Mouse (Mus musculus) midbrain, embryonic 14.5 days (tissue): ENCODE results near the gene Cx3cr1. TPM values are rescaled to one million over a fixed set of nuclear protein-coding genes. Genes with fewer than 3 reads are reported as not detected.

ENCODE experiments used
- ATAC-seq: fragments of 200-750 bp; cut with Nextera tagmentation; 2 replicates; pipeline ENCODE4 v1.8.0; 2017; ENCODE audit warnings: moderate number of reproducible peaks, moderate library complexity; ENCODE audit not compliant: low FRiP score, low TSS enrichment
- DNase-seq: peaks from one replicate; pipeline ENCODE4 v3.0.0-alpha.2; 2015
- H3K27ac ChIP-seq: fragments of 300-500 bp; sonication (generic); replicated peaks from 2 replicates; pipeline ENCODE4 v1.5.1; 2014; ENCODE audit warnings: mild to moderate bottlenecking, low read depth, low read length, moderate library complexity
- H3K27me3 ChIP-seq: fragments of 300-500 bp; sonication (generic); 2 replicates; pipeline ENCODE4 v1.6.1; 2014; ENCODE audit warnings: low read length, control low read depth, mixed read lengths; ENCODE audit not compliant: control insufficient read depth, insufficient read depth
- H3K36me3 ChIP-seq: fragments of 300-500 bp; sonication (generic); 2 replicates; pipeline ENCODE4 v1.6.1; 2014; ENCODE audit warnings: low read length, control low read depth; ENCODE audit not compliant: control insufficient read depth, insufficient read depth
- H3K4me1 ChIP-seq: fragments of 300-500 bp; sonication (generic); 2 replicates; pipeline ENCODE4 v1.6.1; 2014; ENCODE audit warnings: mild to moderate bottlenecking, antibody characterized with exemption, low read length, control low read depth; ENCODE audit not compliant: control insufficient read depth, insufficient read depth
- H3K4me2 ChIP-seq: fragments of 300-500 bp; sonication (generic); 2 replicates; pipeline ENCODE4 v1.6.1; 2014; ENCODE audit warnings: mild to moderate bottlenecking, low read length, moderate library complexity
- H3K4me3 ChIP-seq: fragments of 300-500 bp; sonication (generic); replicated peaks from 2 replicates; pipeline ENCODE4 v1.5.1; 2014; ENCODE audit warnings: low read depth, low read length
- H3K9ac ChIP-seq: fragments of 300-500 bp; sonication (generic); replicated peaks from 2 replicates; pipeline ENCODE4 v1.6.1; 2014; ENCODE audit warnings: mild to moderate bottlenecking, low read length, moderate library complexity
- H3K9me3 ChIP-seq: fragments of 300-500 bp; sonication (generic); 2 replicates; pipeline ENCODE4 v1.6.1; 2016; ENCODE audit warnings: low read length, control low read depth, mixed read lengths; ENCODE audit not compliant: control insufficient read depth
- WGBS: fragments of 180-500 bp; shearing (Covaris S2); extraction: QIAGEN DNeasy Blood & Tissue Kit; methylation state at CpG from one replicate; pipeline ENCODE4 v1.1.7; 2014; 5-methylcytosine and 5-hydroxymethylcytosine counted together
- polyA plus RNA-seq: library from polyadenylated mRNA; unstranded; fragments of >200 nt; fragmentation: Nextera tagmentation; extraction: Ambion mirVana; gene quantifications from 2 replicates; pipeline ENCODE4 v1.2.1, GENCODE M21; 2014

Cx3cr1 gene
- polyA plus RNA-seq, 1 experiment from 2014 or later: 5.0 TPM

GRCm38 (mm10) chr9:119993092-119993844 is 76.4 kb downstream of the Cx3cr1 start:
- no peak for ATAC-seq
- H3K36me3 ChIP-seq: no peaks in the 10 kb centered on the region
- H3K27ac ChIP-seq: no peak overlapping the region
- H3K9me3 ChIP-seq: no peaks in the 10 kb centered on the region
- no peak overlapping the region for H3K4me2 ChIP-seq
- no peaks in the 10 kb centered on the region for H3K4me1 ChIP-seq
- no peak for DNase-seq
- 76% methylated on average over 10 of the region's 10 CpGs for WGBS
- H3K9ac ChIP-seq: no peak overlapping the region
- no peak overlapping the region for H3K4me3 ChIP-seq
- no peaks in the 10 kb centered on the region for H3K27me3 ChIP-seq

- WGBS: 12% methylated on average over 5 of the region's 5 CpGs
- Histone ChIP-seq H3K9ac (no peak overlapping the region), H3K27ac (no peak overlapping the region), H3K36me3 (no peaks in the 10 kb centered on the region), H3K4me2 (no peak overlapping the region), H3K9me3 (no peaks in the 10 kb centered on the region), H3K4me1 (no peaks in the 10 kb centered on the region), H3K4me3 (no peak overlapping the region), H3K27me3 (no peaks in the 10 kb centered on the region)
- DNase-seq (no peak), ATAC-seq (no peak)
Measured at GRCm38 (mm10) chr9:119991310-119991709, 78.4 kb downstream of the Cx3cr1 start.

- no peak for DNase-seq
- peaks cover 11% of the 10 kb centered on the region for H3K27me3 ChIP-seq
- no peaks in the 10 kb centered on the region for H3K36me3 ChIP-seq
- WGBS: 55% methylated on average over 7 of the region's 7 CpGs
- H3K4me2 ChIP-seq: no peak overlapping the region
- ATAC-seq: no peak
- no peak overlapping the region for H3K4me3 ChIP-seq
- peaks cover 3% of the 10 kb centered on the region for H3K4me1 ChIP-seq
- H3K27ac ChIP-seq: no peak overlapping the region
- H3K9me3 ChIP-seq: no peaks in the 10 kb centered on the region
- no peak overlapping the region for H3K9ac ChIP-seq
Measured at GRCm38 (mm10) chr9:119988304-119988703, 81.4 kb downstream of the Cx3cr1 start.

- peaks cover 26% of the 10 kb centered on the region for H3K4me1 ChIP-seq
- no peaks in the 10 kb centered on the region for H3K36me3 ChIP-seq
- no peak overlapping the region for H3K4me3 ChIP-seq
- no peak overlapping the region for H3K9ac ChIP-seq
- H3K27me3 ChIP-seq: peaks cover 21% of the 10 kb centered on the region
- H3K4me2 ChIP-seq: no peak overlapping the region
- H3K9me3 ChIP-seq: no peaks in the 10 kb centered on the region
- ATAC-seq (no peak), DNase-seq (no peak)
- 83% methylated on average over 10 of the region's 10 CpGs for WGBS
- no peak overlapping the region for H3K27ac ChIP-seq
Measured at GRCm38 (mm10) chr9:119985881-119986574, 83.7 kb downstream of the Cx3cr1 start.

GRCm38 (mm10) chr9:119984536-119985011 is 85.1 kb downstream of the Cx3cr1 start, which contains the start of gene Csrnp1:
Csrnp1 (minus strand) TSS chr9:119984658.
- 8% methylated on average over 14 of the region's 14 CpGs for WGBS
- no peak within 1 kb of the TSS for H3K27ac ChIP-seq
- DNase-seq: no peak

GRCm38 (mm10) chr9:119983585-119984535 is 85.8 kb downstream of the Cx3cr1 start:
- peak; percentile 74 for ATAC-seq
- H3K9me3 ChIP-seq: no peaks in the 10 kb centered on the region

More at GRCm38 (mm10) chr9:119984536-119985011, 85.1 kb downstream of the Cx3cr1 start, which contains the start of gene Csrnp1:
- H3K27me3 ChIP-seq: peaks cover 21% of the 10 kb centered on the region
- H3K9me3 ChIP-seq: no peaks in the 10 kb centered on the region
- no peaks in the 10 kb centered on the region for H3K36me3 ChIP-seq
- H3K4me3 ChIP-seq: peak within 1 kb of the TSS; percentile 49
- no peak for ATAC-seq
- peak within 1 kb of the TSS; percentile 56 for H3K9ac ChIP-seq
- peak within 1 kb of the TSS; percentile 84 for H3K4me2 ChIP-seq
- H3K4me1 ChIP-seq: peaks cover 28% of the 10 kb centered on the region

GRCm38 (mm10) chr9:119982956-119983551 is 86.6 kb downstream of the Cx3cr1 start:
- Histone ChIP-seq H3K4me2 (peak overlapping the region; percentile 84), H3K4me1 (peaks cover 28% of the 10 kb centered on the region), H3K9ac (peak overlapping the region; percentile 56), H3K4me3 (peak overlapping the region; percentile 49), H3K27me3 (peaks cover 21% of the 10 kb centered on the region), H3K27ac (no peak overlapping the region), H3K36me3 (no peaks in the 10 kb centered on the region), H3K9me3 (no peaks in the 10 kb centered on the region)
- 0 out of 2 replicates have a peak, but pooled peaks have one; percentile 3 for ATAC-seq
- 2% methylated on average over 48 of the region's 48 CpGs for WGBS
- no peak for DNase-seq

More at GRCm38 (mm10) chr9:119983585-119984535, 85.8 kb downstream of the Cx3cr1 start:
- H3K9ac ChIP-seq: peak overlapping the region; percentile 56
- no peaks in the 10 kb centered on the region for H3K36me3 ChIP-seq
- H3K4me2 ChIP-seq: peak overlapping the region; percentile 84
- peak overlapping the region; percentile 49 for H3K4me3 ChIP-seq
- under 1% methylated on average over 78 of the region's 79 CpGs for WGBS
- H3K27me3 ChIP-seq: peaks cover 21% of the 10 kb centered on the region
- peaks cover 28% of the 10 kb centered on the region for H3K4me1 ChIP-seq
- H3K27ac ChIP-seq: no peak overlapping the region
- DNase-seq: peak; percentile 82
